Mouse (Mus musculus): Measurements from ENCODE around the gene Rps10. TPM values are rescaled to one million over a fixed set of nuclear protein-coding genes. Genes with fewer than 3 reads are reported as not detected.

The Rps10 gene
- total and polyA plus RNA-seq, 2 experiments from 2014 or later: 502 to 1,348 TPM

DNA sequence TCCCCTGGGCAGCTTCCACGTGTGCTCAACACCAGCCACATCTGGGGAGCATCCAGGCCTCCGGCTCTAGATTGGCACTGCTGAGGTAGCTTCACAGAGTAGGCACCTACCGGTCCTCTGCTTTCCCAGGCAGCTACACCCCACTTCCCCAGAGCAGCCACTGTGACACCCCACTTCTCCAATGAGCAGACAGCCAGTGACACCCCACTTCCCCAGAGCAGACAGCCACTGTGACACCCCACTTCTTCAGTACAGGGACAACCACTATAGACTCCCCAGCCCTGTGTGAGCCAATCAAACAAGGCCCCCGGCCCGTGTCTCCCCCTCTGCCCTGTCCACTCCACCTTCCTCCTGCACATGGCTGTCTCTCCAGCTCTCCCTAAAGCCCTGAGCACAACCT, 24.5 kb downstream of the Rps10 start:
- H3K4me1 ChIP-seq (ENCODE audit: insufficient read depth): peaks cover 20% of the 10 kb centered on the region
- no peak overlapping the region for H3K4me2 ChIP-seq (ENCODE audit: low read depth)
- no peak overlapping the region for H3K4me3 ChIP-seq (ENCODE audit: low read depth, low read length)
- no peaks in the 10 kb centered on the region for H3K9me3 ChIP-seq (ENCODE audit: low read length)
- no peak overlapping the region for H3K27ac ChIP-seq (ENCODE audit: low read depth, low read length)
- H3K9ac ChIP-seq: no peak overlapping the region
- ATAC-seq (no peak), DNase-seq (no peak)
- no peak for TF ChIP-seq CTCF (IDR thresholded peaks at IDR 0.05; ENCODE audit: low read depth)
- H3K36me3 ChIP-seq (ENCODE audit: insufficient read depth): peaks cover 10% of the 10 kb centered on the region
- no peaks in the 10 kb centered on the region for H3K27me3 ChIP-seq (ENCODE audit: insufficient read depth, low read length)
- 84% methylated on average over 5 of the region's 5 CpGs for WGBS

DNA sequence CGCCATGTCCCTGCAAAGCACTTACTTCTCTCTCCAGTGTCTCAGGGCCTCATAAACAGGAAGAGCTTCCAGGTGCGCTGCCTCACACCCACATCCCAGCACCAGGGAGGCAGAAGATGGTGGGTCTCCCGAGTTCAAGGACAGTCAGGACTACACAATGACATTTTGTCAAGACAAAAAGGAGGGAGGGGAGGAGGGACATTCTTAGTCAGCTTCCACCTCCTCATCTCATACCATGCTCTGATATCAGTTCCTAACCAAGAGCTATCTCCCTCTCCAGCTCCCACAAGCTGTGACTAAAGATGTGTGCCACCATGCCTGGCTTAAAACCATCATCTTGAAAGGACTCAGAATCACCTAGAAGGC, 25.0 kb downstream of the Rps10 start:
- Histone ChIP-seq H3K4me2 (ENCODE audit: low read depth) (no peak overlapping the region), H3K27ac (ENCODE audit: low read depth, low read length) (peak overlapping the region; percentile 16; the same call in 1 of the 2 replicates), H3K9ac (no peak overlapping the region), H3K27me3 (ENCODE audit: insufficient read depth, low read length) (no peaks in the 10 kb centered on the region), H3K9me3 (ENCODE audit: low read length) (no peaks in the 10 kb centered on the region), H3K36me3 (ENCODE audit: insufficient read depth) (peaks cover 6% of the 10 kb centered on the region), H3K4me1 (ENCODE audit: insufficient read depth) (peaks cover 20% of the 10 kb centered on the region), H3K4me3 (ENCODE audit: low read depth, low read length) (no peak overlapping the region)
- no peak for TF ChIP-seq CTCF (IDR thresholded peaks at IDR 0.05; ENCODE audit: low read depth)
- DNase-seq: no peak
- no peak for ATAC-seq
- WGBS: 62% methylated on average over 3 of the region's 3 CpGs

GRCm38 (mm10) chr17:27610679-27611518, 25.6 kb downstream of the Rps10 start:
- ATAC-seq: peak; percentile 82
- no peak overlapping the region for H3K4me3 ChIP-seq (ENCODE audit: low read depth, low read length)
- H3K27me3 ChIP-seq (ENCODE audit: insufficient read depth, low read length): no peaks in the 10 kb centered on the region
- H3K36me3 ChIP-seq (ENCODE audit: insufficient read depth): peaks cover 6% of the 10 kb centered on the region
- H3K9ac ChIP-seq: no peak overlapping the region
- peaks cover 20% of the 10 kb centered on the region for H3K4me1 ChIP-seq (ENCODE audit: insufficient read depth)
- no peaks in the 10 kb centered on the region for H3K9me3 ChIP-seq (ENCODE audit: low read length)
- WGBS: 53% methylated on average over 10 of the region's 10 CpGs
- DNase-seq: peak; percentile 71
- H3K4me2 ChIP-seq (ENCODE audit: low read depth): peak overlapping the region; percentile 6; the same call in 1 of the 2 replicates
- peak overlapping the region; percentile 50 for H3K27ac ChIP-seq (ENCODE audit: low read depth, low read length)
- TF ChIP-seq CTCF (IDR thresholded peaks at IDR 0.05; ENCODE audit: low read depth): no peak

DNA sequence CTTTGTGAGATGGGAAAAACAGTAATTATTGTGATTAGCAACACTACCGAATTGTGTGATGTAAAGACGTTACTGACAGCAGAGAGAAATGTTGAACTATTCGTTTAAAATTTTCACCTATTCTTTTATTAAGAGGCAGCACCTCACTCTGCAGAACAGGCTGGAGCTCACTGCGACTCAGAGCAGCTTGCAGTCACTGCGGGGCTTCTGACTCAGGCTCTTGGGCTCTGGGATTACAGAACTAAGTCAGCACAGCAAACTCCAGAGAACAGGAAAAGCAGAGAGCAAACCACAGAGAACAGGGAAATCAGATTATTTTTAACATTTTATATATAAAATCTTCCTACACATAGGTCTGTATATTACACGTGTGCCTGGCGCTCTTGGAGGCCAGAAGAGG, 26.9 kb downstream of the Rps10 start:
- Histone ChIP-seq H3K4me1 (ENCODE audit: insufficient read depth) (peaks cover 20% of the 10 kb centered on the region), H3K4me2 (ENCODE audit: low read depth) (no peak overlapping the region), H3K9me3 (ENCODE audit: low read length) (no peaks in the 10 kb centered on the region), H3K36me3 (ENCODE audit: insufficient read depth) (peaks cover 6% of the 10 kb centered on the region), H3K9ac (no peak overlapping the region), H3K4me3 (ENCODE audit: low read depth, low read length) (no peak overlapping the region), H3K27me3 (ENCODE audit: insufficient read depth, low read length) (no peaks in the 10 kb centered on the region), H3K27ac (ENCODE audit: low read depth, low read length) (no peak overlapping the region)
- DNase-seq (no peak), ATAC-seq (no peak)
- WGBS: 74% methylated on average over 7 of the region's 7 CpGs
- no peak for TF ChIP-seq CTCF (IDR thresholded peaks at IDR 0.05; ENCODE audit: low read depth)

DNA sequence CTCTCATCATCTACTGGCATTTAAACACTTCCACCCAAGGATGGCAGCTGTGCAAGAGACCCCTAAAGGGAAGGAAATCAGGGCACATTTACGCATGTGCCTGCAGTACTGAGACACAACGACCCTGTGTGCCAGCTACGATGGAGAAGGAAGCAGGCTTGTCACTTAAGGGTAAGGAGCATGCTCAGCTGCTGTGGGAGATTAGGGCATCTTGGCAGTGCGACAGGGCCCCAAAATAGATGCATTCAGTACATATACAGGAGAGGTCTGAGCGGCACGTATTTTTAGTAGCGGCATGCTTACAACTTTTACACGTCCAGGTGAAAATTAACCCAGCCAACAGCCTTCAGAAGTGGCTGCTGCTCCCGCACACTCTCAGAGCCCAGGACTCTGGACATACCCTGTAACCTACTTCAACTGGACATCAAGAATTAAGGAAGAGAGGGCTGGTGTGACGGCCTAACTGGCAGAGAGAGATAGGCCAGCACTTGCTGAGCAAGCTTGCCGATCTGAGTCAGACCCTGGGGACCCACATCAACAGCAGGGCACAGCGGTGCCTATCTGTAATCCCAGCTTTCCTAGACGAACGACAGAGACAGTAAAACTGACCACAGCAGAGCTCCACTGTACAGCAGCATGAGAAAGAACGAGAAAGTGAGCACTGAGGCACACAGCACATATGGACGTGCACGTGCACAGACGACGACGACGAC, 32.8 kb downstream of the Rps10 start:
- H3K4me1 ChIP-seq (ENCODE audit: insufficient read depth): peaks cover 17% of the 10 kb centered on the region; the same call in 1 of the 2 replicates
- WGBS: 63% methylated on average over 21 of the region's 21 CpGs

DNA sequence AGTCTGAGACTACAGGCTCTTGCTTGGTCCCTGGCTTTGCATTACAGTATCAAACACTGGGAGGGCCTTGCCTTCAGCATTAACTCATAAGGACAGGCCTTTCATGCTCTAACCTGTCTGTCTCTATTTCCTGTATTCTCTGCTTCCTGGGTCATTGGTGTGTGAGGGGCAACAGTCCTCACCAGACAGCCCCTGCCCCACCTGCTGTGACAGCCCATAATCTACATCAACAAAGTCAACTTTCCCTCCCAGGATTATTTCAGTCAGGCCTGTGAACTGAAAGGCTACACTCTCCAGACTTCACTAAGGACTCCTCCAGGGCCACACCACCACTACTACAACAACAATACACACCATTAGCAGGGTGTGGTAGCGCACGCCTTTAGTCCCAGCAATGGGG, 33.4 kb downstream of the Rps10 start:
- DNase-seq (no peak), ATAC-seq (no peak)
- H3K27me3 ChIP-seq (ENCODE audit: insufficient read depth, low read length): no peaks in the 10 kb centered on the region
- H3K27ac ChIP-seq (ENCODE audit: low read depth, low read length): no peak overlapping the region
- H3K9me3 ChIP-seq (ENCODE audit: low read length): no peaks in the 10 kb centered on the region
- no peak for TF ChIP-seq CTCF (IDR thresholded peaks at IDR 0.05; ENCODE audit: low read depth)
- H3K9ac ChIP-seq: no peak overlapping the region
- peaks cover 17% of the 10 kb centered on the region; the same call in 1 of the 2 replicates for H3K4me1 ChIP-seq (ENCODE audit: insufficient read depth)
- no peak overlapping the region for H3K4me2 ChIP-seq (ENCODE audit: low read depth)
- H3K36me3 ChIP-seq (ENCODE audit: insufficient read depth): peaks cover 2% of the 10 kb centered on the region
- no peak overlapping the region for H3K4me3 ChIP-seq (ENCODE audit: low read depth, low read length)
- WGBS: 91% methylated on average over 2 of the region's 2 CpGs

More for the DNA sequence above, 32.8 kb downstream of the Rps10 start:
- no peak for ATAC-seq
- H3K9me3 ChIP-seq (ENCODE audit: low read length): no peaks in the 10 kb centered on the region
- H3K4me3 ChIP-seq (ENCODE audit: low read depth, low read length): no peak overlapping the region
- no peak for TF ChIP-seq CTCF (IDR thresholded peaks at IDR 0.05; ENCODE audit: low read depth)
- 0 out of 2 replicates have a peak overlapping the region, but pooled peaks have one; percentile 2 for H3K27ac ChIP-seq (ENCODE audit: low read depth, low read length)
- H3K36me3 ChIP-seq (ENCODE audit: insufficient read depth): peaks cover 6% of the 10 kb centered on the region
- H3K4me2 ChIP-seq (ENCODE audit: low read depth): no peak overlapping the region
- H3K9ac ChIP-seq: no peak overlapping the region
- DNase-seq: no peak
- H3K27me3 ChIP-seq (ENCODE audit: insufficient read depth, low read length): no peaks in the 10 kb centered on the region

DNA sequence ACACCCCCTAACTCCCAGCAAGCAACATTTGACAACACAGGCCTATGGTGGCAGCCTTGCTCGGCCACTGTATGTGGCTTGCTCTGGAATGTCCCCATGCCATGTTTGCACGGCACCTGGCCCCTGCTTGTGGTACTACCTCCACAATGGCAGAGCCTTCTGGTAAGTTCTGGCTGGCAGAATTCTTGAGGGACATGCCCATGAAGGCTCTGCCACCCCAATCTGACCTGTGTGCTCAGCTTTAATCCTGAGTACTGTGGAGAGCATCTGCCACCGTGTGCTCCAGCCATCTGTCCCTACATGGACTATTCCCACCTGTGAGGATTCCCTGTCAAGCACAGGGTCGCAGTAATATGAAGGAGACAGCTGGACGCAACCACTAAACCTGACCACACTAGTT, 35.6 kb downstream of the Rps10 start:
- no peaks in the 10 kb centered on the region for H3K9me3 ChIP-seq (ENCODE audit: low read length)
- H3K4me3 ChIP-seq (ENCODE audit: low read depth, low read length): no peak overlapping the region
- WGBS: 75% methylated on average over 5 of the region's 5 CpGs
- DNase-seq: no peak
- H3K4me1 ChIP-seq (ENCODE audit: insufficient read depth): peaks cover 17% of the 10 kb centered on the region; the same call in 1 of the 2 replicates
- H3K27me3 ChIP-seq (ENCODE audit: insufficient read depth, low read length): no peaks in the 10 kb centered on the region
- H3K27ac ChIP-seq (ENCODE audit: low read depth, low read length): 0 out of 2 replicates have a peak overlapping the region, but pooled peaks have one; percentile 16
- TF ChIP-seq CTCF (IDR thresholded peaks at IDR 0.05; ENCODE audit: low read depth): no peak
- H3K9ac ChIP-seq: no peak overlapping the region
- H3K36me3 ChIP-seq (ENCODE audit: insufficient read depth): peaks cover 9% of the 10 kb centered on the region; the same call in 1 of the 2 replicates
- H3K4me2 ChIP-seq (ENCODE audit: low read depth): no peak overlapping the region
- no peak for ATAC-seq
